Mouse (Mus musculus) CD4-positive helper T cell, adult 2 months (primary cell): ENCODE results near the gene Lrch1.

Experiments used
- DNase-seq: peaks from one replicate; pipeline ENCODE4 v3.0.0-alpha.2; 2012; ENCODE audit warnings: low read depth, missing footprints, low spot score

The Lrch1 gene

DNA sequence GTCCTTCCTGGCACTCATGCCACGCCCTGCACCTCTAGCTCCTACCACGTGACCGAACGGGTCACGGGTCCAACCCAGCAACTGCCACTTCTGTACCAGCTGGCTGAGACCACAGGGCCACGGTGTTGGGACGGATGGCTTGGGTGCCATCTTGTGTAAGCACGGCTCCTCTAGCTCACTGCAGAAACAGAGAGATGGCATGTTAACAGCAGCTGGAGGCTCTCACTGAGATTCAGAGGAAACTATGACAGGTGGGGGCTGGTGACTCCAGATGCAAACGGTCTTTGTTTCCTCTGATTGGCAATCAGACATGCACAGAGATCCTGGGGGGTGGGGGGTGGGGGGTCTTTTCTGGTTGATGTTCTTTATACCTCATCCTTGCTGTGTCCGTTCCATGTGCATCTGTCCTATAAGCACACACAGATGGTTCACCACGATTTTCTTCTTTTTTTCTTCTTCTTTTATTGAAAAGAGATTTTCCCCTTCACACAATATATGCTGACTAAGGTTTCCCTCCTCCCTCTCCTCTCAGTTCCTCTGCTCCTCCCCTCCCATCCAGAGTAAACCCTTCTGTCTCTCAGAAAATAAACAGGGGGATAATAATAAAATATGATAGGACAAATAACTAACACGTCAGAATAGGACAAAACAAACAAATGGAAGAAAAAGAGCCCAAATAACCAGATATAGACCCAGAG lies 25.5 kb downstream of the Lrch1 start:
- DNase-seq: peak; percentile 67

DNA sequence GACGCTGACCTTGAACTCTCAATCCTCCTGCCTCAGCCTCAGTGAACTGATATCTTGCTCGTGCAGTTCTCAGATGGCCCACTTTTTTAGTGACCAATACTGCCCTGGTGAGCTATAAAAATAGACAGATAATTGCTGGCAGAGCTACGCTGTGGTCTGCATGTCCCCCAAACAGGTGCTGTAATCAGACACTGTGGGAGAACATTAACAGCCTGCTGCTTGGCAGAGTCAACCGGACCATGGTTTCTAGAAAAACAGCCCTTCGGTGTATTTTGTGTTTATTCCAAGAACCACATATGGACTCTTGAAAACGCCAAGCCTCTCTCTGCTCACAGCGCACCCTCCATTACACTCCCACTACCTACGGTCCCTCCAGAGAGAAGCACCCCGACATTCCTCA lies 26.2 kb downstream of the Lrch1 start:
- DNase-seq: no peak

- no peak for DNase-seq
Measured at GRCm38 (mm10) chr14:74919132-74919531, 28.5 kb downstream of the Lrch1 start.

DNA sequence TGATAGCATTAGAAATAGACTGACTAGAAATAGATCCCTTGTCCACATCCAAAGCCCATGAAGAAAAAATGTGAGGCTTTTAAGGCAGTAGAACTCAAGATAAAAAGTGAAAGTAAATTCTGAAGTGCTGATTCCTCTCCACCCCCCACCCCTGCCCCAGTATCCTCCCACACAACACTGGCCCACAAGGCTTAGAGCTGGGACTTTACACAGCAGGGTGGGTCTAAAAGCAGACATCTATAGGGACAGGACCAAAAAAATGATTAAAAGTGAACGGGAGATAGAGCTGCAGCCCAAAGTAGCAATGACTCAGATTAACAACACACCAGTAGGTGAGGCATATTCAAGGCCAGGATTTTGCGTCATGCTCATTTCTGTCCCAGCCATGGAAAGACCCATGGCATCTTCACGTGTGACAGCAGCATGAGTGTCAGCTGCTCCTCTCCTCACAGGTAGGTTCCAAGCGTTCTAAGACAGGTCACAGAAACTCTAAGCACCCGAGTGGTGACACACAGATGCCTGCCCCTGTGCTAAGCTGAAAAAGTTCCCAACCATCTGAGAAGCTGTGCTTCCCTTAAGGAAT lies 29.1 kb downstream of the Lrch1 start:
- DNase-seq: peak; percentile 83

DNA sequence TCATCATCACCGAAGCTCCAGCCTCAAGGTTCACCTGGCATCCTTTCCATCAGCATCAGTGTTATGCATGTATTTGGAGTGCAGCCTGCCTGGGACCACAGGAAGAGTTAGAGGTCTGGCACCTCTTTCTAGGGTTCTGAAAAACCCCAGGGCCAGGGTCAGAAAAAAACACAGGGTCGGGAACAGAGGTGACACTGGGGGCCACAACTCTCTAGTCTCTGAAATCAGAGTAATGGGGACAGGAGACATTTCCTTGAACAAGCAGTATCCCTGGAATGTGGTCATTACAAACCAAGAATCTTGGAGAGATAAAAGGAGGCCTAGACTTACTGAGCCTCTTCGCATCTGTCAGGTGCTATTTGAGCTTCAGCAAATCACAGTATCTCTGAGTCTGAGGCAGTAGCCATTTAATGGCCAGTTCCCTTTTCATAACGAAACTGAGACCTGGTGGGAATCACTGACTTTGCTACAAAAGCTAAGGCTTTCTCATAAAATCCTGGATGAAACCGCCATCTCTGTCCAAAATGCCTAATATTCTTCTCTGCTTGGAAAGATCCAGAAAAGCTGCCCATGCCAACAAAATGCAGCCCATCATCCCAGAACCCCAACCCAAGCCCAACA lies 30.1 kb downstream of the Lrch1 start:
- DNase-seq: no peak

DNA sequence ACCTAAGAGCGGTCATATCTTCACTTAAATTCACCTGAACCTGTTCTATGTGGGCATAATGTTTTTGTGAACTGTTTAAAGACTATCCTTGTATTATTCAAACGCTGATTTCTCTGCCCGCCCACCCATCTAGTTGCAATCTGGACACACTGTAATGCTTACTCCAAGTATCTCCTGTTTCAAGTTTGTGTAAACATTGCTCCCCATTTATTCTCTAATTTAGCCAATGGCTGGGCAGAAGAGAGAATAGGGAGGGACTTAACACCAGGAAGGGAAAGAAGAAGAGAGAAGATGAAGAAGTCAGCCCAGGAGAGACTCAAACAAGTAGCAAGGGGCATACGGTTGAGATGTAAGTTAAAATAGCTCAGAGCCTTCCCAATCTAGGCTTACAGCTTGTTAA lies 31.0 kb downstream of the Lrch1 start:
- DNase-seq: no peak

DNA sequence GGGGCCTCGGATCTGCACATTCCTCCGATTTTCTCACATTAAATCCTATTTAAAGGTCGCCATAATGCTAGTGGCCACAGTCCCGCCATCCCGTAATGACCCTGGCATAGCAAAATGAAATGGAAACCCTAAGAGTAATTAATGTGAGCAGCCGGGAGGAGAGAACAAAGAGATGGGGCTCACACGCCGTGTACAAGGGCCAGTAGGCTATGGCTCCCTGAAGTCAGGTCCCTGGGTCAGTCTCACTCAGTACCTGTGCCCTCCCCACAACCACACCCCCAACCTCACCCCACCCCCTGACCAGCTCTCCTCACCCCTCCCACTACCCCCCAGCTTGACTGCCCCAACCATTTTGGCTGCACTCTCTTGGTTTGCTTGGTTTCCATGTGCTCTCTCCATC lies 31.6 kb downstream of the Lrch1 start:
- no peak for DNase-seq

DNA sequence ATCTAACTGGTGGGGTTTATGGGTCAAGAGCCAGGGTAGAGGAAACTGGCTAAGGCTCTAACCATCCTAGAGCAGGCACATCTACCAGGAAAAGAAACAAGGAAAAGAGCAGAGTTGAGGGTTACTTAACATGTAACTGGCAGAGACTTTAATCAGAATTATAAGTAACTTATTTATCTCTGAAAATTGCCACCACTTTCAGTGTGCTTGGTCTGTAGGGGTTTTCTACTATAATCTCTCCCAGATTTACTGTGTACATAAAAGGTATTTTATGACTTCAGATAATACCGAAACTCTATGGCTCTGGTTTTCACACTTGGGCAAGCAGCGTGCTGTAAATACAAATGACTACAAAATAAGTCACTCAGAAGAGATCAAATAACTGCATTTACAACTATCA lies 32.0 kb downstream of the Lrch1 start:
- DNase-seq: no peak

DNA sequence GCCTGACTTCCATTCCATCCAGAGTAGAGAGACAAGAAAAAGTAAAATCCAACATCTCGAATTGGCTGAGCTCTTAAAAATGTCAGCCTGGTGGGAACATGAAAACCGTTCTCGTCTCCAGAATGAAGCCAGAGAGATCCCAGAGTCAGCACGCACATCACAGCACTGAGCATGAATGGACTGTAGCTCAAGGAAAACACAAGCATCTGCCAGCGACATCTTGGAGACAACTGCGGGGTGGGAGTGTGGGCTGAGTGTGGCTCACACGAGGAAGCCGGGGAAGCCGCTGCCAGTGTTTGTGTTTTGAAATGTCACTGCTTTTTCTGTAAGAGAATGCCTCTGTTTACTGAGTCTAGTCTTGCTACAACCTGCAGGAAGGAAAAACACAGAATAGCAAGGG lies 32.7 kb downstream of the Lrch1 start:
- no peak for DNase-seq

- no peak for DNase-seq
Measured at GRCm38 (mm10) chr14:74913381-74914230, 34.1 kb downstream of the Lrch1 start.

GRCm38 (mm10) chr14:74910363-74910762 lies 37.3 kb downstream of the Lrch1 start:
- no peak for DNase-seq

DNA sequence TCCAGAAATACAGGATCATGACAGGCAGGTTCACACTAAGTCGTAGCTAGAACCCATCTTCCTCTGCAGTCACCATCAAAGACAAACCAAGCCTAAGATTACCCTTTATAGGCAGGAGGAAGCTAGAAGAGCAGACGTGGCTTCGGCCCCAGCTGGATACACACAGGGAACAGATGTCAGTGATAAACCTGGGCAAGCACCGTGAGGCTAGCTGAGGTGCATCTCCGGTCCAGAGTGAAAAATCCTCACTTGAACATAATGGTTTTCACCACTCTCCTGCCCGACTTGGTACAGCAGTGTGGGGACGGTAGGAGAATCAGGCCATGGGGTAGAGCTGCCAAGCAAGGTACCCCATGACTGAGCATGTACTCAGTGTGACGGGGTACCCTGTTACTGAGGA lies 38.7 kb downstream of the Lrch1 start:
- no peak for DNase-seq

DNA sequence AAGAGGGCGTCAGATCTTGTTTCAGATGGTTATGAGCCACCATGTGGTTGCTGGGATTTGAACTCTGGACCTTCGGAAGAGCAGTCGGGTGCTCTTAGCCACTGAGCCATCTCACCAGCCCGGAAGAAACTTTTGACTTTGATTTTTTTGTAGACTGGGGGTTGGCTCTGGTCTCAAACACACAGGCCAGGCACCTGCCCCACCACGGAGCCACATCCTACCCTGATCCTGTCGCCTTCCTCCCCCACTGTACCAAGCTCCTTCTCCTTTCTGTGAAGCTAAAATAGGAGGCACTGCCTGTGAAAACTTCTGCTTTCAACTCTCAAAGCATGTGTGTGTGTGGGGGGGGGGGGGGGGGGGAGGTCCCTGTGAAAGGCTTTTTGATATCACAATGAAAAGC lies 39.4 kb downstream of the Lrch1 start:
- DNase-seq: peak; percentile 61

DNA sequence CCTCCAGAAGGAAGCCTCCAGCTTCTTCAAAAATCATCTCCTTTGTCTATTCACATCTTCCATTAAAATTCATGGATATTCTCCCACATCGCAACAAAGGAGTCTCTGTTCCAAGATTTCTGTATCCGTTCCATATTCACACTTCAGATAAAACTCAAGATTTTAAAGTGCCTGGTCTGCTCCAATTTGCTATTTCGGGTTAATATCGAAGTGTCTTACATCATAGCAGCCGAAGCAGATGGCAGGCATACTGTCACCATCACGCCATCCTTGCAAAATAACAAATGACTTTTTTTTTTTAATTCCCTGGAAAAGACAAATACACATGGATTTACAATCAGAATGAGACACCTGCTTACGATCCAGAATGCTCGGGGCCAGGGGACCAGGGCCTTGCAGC lies 40.0 kb downstream of the Lrch1 start:
- no peak for DNase-seq

DNA sequence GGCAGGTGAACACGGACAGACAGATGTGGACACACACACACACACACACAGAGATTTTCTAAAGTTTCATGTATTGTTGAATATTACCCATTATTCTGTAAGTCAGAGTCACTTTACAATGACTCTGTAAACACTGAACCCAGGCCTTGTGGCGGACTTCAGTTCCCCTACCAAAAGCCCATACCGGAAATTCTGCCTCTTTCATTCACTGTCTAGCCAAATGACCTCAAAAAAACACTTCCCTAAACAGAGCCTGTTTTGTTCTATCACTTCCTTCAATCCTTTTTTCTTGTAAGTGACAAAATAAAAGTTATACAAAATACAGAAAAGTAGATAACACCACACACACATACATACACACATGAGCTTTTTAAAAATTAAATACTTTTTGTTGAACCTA lies 41.7 kb downstream of the Lrch1 start:
- DNase-seq: no peak

DNA sequence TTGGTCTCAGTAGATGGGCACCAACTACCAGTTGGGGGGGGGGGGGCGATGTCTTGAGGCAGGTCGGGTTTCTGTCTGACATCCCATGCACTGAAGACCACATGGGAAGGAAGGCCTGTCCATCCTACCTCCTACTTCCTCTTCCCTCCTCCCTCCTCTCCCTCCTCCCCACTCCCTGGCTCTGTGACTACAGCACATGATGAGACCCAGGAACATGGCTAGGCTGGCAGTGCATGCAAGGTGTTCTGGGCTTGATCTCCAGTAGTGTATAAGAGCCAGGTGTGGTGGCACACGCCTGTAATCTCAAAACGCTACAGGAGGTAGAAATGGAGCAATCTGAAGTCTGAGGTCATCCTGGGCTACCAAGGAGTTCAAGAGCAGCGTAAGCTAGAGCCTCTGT lies 43.2 kb downstream of the Lrch1 start:
- no peak for DNase-seq

GRCm38 (mm10) chr14:74903047-74903446 lies 44.6 kb downstream of the Lrch1 start:
- no peak for DNase-seq

DNA sequence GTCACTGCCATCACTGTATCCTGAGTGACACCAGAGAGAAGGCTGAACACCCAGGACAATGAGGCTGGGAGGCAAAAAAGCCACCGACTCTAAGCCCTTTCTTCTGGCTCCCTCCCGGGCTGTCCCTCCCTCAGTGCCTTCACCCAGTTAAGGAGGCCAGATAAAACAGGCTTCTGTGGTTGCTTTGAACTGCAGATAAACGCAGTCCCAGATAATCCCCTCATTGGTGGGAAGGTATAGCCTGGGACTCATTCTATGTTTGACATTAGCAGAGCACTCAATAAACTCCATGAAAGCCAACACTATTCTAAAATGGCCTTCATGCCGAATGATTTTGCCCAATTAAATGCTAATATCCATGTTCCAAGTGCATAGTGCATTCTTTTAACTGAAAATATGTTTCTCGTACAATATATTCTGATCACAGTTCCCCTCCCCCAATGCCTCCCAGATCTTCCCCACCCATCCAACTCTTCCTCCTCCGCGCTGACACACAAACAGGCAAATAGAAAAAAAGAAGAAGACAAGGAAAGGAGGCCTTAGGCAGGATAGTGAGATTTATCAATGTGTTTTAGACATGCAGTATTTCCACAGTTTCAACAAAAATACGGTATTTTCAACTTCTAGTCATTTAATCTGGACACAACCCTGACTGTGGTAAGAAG lies 46.8 kb downstream of the Lrch1 start:
- DNase-seq: no peak

- DNase-seq: no peak
Measured at GRCm38 (mm10) chr14:74899953-74900704, 47.5 kb downstream of the Lrch1 start.

DNA sequence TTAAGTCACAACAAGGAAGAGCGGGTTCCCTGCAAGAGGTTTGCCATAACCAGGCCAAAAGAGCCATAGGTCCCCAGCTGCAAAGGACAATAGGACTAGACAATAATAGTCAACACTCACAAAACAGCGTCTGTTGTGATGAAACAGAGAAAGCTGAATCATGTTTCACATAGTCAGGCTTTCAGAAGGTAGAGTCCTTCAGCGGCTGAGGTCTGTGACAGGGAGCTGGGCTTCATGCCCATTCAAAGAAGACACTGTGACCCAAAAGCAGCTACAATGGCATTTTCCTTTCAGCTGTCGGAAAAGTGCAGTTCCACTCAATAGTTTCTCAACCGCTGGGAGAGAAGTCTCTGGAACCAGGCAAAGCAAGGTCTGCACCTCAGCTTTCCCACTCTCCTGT lies 48.7 kb downstream of the Lrch1 start:
- no peak for DNase-seq

DNA sequence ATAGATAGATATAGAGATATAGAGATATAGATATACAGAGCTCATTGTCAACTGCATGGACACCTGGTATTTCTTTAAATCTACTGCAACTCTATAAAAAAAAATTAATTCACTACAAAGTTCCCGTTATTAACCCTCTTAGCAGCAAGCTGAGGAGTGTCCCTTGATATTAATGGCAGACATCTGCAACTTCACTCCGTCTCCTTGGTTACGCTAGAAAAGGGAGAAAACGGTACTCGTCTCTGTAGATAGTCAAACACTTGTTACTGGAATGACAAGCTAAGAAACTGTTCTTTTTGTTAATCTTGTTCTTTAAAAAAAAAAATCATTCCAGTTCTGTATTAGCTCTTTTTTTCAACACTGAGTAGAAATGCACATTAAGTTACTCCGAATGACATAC lies 54.0 kb downstream of the Lrch1 start:
- no peak for DNase-seq
